10 mouse cellular contexts compared by ENCODE assay signal in genomic region chr3:35332534-35333272, GRCm38 (mm10).
DNase-seq lines count a peak whose midpoint lies in the region; ATAC-seq and TF ChIP-seq lines count a peak whose summit lies in the region.
"Had no signal": no experiment of that assay in that cellular context is flagged by ENCODE, and none has a peak within 500 bp of the region (broad histone marks: within the 10 kb centered on the region; RNA-seq: fewer than 3 reads in every experiment).

No protein-coding gene starts in this region.

- no peaks in the 10 kb centered on the region for H3K36me3 ChIP-seq in forebrain, embryonic 14.5 days (ENCODE audit: control insufficient read depth, insufficient read depth, low read length)
- no peaks in the 10 kb centered on the region for H3K36me3 ChIP-seq in limb, embryonic 14.5 days (ENCODE audit: control insufficient read depth, insufficient read depth, low read length)

- H3K4me1 ChIP-seq in forebrain, embryonic 14.5 days (ENCODE audit: control insufficient read depth, insufficient read depth, low read length), result peaks cover 26% of the 10 kb centered on the region
- H3K4me1 ChIP-seq in limb, embryonic 14.5 days (ENCODE audit: control insufficient read depth, insufficient read depth, low read length), result no peaks in the 10 kb centered on the region

- no peaks in the 10 kb centered on the region for H3K27me3 ChIP-seq in forebrain, embryonic 14.5 days (replicated peaks; ENCODE audit: control insufficient read depth, insufficient read depth, low read length)
- H3K27me3 ChIP-seq in limb, embryonic 14.5 days (ENCODE audit: control insufficient read depth, insufficient read depth, low read length), result no peaks in the 10 kb centered on the region

- peak overlapping the region; percentile 65 for H3K27ac ChIP-seq in forebrain, embryonic 14.5 days (ENCODE audit: low read depth, low read length)
- no peak overlapping the region for H3K27ac ChIP-seq in limb, embryonic 14.5 days (replicated peaks; ENCODE audit: low read depth, low read length)

- DNase-seq in retina, postnatal 1 day, result peak; percentile 55
- DNase-seq in retina, embryonic 14.5 days (ENCODE audit: low spot score), result no peak
- peak; percentile 81 for DNase-seq in forebrain, embryonic 14.5 days (ENCODE audit: low spot score)
- no peak for DNase-seq in limb, embryonic 14.5 days (ENCODE audit: low spot score)
- DNase-seq in gastrocnemius, postnatal 36 days, result no peak
- no peak for DNase-seq in layer of hippocampus, postnatal 25 days (ENCODE audit: extremely low spot score in 1 of 2, low spot score in 1 of 2)
- DNase-seq in gastrocnemius, postnatal 4 days (ENCODE audit: low spot score in 2 of 2), result no peak
- no peak for DNase-seq in left cerebral cortex, adult 8-10 months (ENCODE audit: low spot score in 2 of 2)
- DNase-seq: cerebellum, adult 8-10 months had no signal

- peak overlapping the region; percentile 8 for H3K4me2 ChIP-seq in forebrain, embryonic 14.5 days (ENCODE audit: low read length)
- 0 out of 2 replicates have a peak overlapping the region, but pooled peaks have one; percentile 14 for H3K4me2 ChIP-seq in limb, embryonic 14.5 days (replicated peaks; ENCODE audit: low read depth, low read length, severe bottlenecking)

- no peak overlapping the region for H3K4me3 ChIP-seq in forebrain, embryonic 14.5 days (ENCODE audit: low read depth, low read length)
- no peak overlapping the region for H3K4me3 ChIP-seq in limb, embryonic 14.5 days (replicated peaks; ENCODE audit: low read length)

- WGBS in forebrain, embryonic 14.5 days, result 4% methylated on average over 18 of the region's 18 CpGs
- 15% methylated on average over 18 of the region's 18 CpGs for WGBS in limb, embryonic 14.5 days

- H3K9ac ChIP-seq in forebrain, embryonic 14.5 days (ENCODE audit: low read length), result peak overlapping the region; percentile 2; the same call in 1 of the 2 replicates
- no peak overlapping the region for H3K9ac ChIP-seq in limb, embryonic 14.5 days (ENCODE audit: low read depth, low read length, severe bottlenecking)

- ATAC-seq in forebrain, embryonic 14.5 days, result peak; percentile 90
- no peak for ATAC-seq in limb, embryonic 14.5 days (ENCODE audit: low FRiP score, low read depth)
- ATAC-seq: lung, postnatal 0 days had no signal

- intact Hi-C loops in gastrocnemius, postnatal 36 days (cut with DNase I), result no loop called here

- TF ChIP-seq POLR2A in limb, embryonic 14.5 days (IDR thresholded peaks at IDR 0.05; ENCODE audit: borderline replicate concordance, extremely low read depth, insufficient read depth, insufficient read length), result no peak

- no peaks in the 10 kb centered on the region for H3K9me3 ChIP-seq in forebrain, embryonic 14.5 days (replicated peaks; ENCODE audit: control insufficient read depth, low read length)
- H3K9me3 ChIP-seq in limb, embryonic 14.5 days (ENCODE audit: control insufficient read depth, low read length), result no peaks in the 10 kb centered on the region

Comparison
In these comparisons a context has a peak if more than half of its experiments do, and no peak if none do; other contexts are left out.
1. DNase-seq: peak in retina, postnatal 1 day (single experiment) and forebrain, embryonic 14.5 days (single experiment); none in retina, embryonic 14.5 days (single experiment), limb, embryonic 14.5 days (single experiment), gastrocnemius, postnatal 36 days (0 of 2), layer of hippocampus, postnatal 25 days (0 of 2), gastrocnemius, postnatal 4 days (0 of 2) and left cerebral cortex, adult 8-10 months (0 of 2).